Mouse (Mus musculus) midbrain, embryonic 14.5 days (tissue): Measurements from ENCODE around the gene Mgat3. TPM values are rescaled to one million over a fixed set of nuclear protein-coding genes. Genes with fewer than 3 reads are reported as not detected.
A peak's percentile ranks its signal among the peaks of the same experiment; 100 is the strongest.

Experiments used
- ATAC-seq: fragments of 200-750 bp; cut with Nextera tagmentation; 2 replicates; pipeline ENCODE4 v1.8.0; 2017; ENCODE audit warnings: moderate number of reproducible peaks, moderate library complexity; ENCODE audit not compliant: low FRiP score, low TSS enrichment
- DNase-seq: peaks from one replicate; pipeline ENCODE4 v3.0.0-alpha.2; 2015
- H3K27ac ChIP-seq: fragments of 300-500 bp; sonication (generic); replicated peaks from 2 replicates; pipeline ENCODE4 v1.5.1; 2014; ENCODE audit warnings: mild to moderate bottlenecking, low read depth, low read length, moderate library complexity
- H3K27me3 ChIP-seq: fragments of 300-500 bp; sonication (generic); 2 replicates; pipeline ENCODE4 v1.6.1; 2014; ENCODE audit warnings: low read length, control low read depth, mixed read lengths; ENCODE audit not compliant: control insufficient read depth, insufficient read depth
- H3K36me3 ChIP-seq: fragments of 300-500 bp; sonication (generic); 2 replicates; pipeline ENCODE4 v1.6.1; 2014; ENCODE audit warnings: low read length, control low read depth; ENCODE audit not compliant: control insufficient read depth, insufficient read depth
- H3K4me1 ChIP-seq: fragments of 300-500 bp; sonication (generic); 2 replicates; pipeline ENCODE4 v1.6.1; 2014; ENCODE audit warnings: mild to moderate bottlenecking, antibody characterized with exemption, low read length, control low read depth; ENCODE audit not compliant: control insufficient read depth, insufficient read depth
- H3K4me2 ChIP-seq: fragments of 300-500 bp; sonication (generic); 2 replicates; pipeline ENCODE4 v1.6.1; 2014; ENCODE audit warnings: mild to moderate bottlenecking, low read length, moderate library complexity
- H3K4me3 ChIP-seq: fragments of 300-500 bp; sonication (generic); replicated peaks from 2 replicates; pipeline ENCODE4 v1.5.1; 2014; ENCODE audit warnings: low read depth, low read length
- H3K9ac ChIP-seq: fragments of 300-500 bp; sonication (generic); replicated peaks from 2 replicates; pipeline ENCODE4 v1.6.1; 2014; ENCODE audit warnings: mild to moderate bottlenecking, low read length, moderate library complexity
- H3K9me3 ChIP-seq: fragments of 300-500 bp; sonication (generic); 2 replicates; pipeline ENCODE4 v1.6.1; 2016; ENCODE audit warnings: low read length, control low read depth, mixed read lengths; ENCODE audit not compliant: control insufficient read depth
- WGBS: fragments of 180-500 bp; shearing (Covaris S2); extraction: QIAGEN DNeasy Blood & Tissue Kit; methylation state at CpG from one replicate; pipeline ENCODE4 v1.1.7; 2014; 5-methylcytosine and 5-hydroxymethylcytosine counted together
- polyA plus RNA-seq: library from polyadenylated mRNA; unstranded; fragments of >200 nt; fragmentation: Nextera tagmentation; extraction: Ambion mirVana; gene quantifications from 2 replicates; pipeline ENCODE4 v1.2.1, GENCODE M21; 2014

The Mgat3 gene
- polyA plus RNA-seq, 1 experiment from 2014 or later, result 20.5 TPM

GRCm38 (mm10) chr15:80259406-80260045 lies 86.0 kb downstream of the Mgat3 start:
- DNase-seq (no peak), ATAC-seq (no peak)
- Histone ChIP-seq H3K4me3 (no peak overlapping the region), H3K4me1 (peaks cover 22% of the 10 kb centered on the region), H3K27ac (no peak overlapping the region), H3K9me3 (no peaks in the 10 kb centered on the region), H3K9ac (no peak overlapping the region), H3K27me3 (no peaks in the 10 kb centered on the region), H3K36me3 (peaks cover 49% of the 10 kb centered on the region), H3K4me2 (no peak overlapping the region)
- WGBS, result 79% methylated on average over 8 of the region's 8 CpGs

DNA sequence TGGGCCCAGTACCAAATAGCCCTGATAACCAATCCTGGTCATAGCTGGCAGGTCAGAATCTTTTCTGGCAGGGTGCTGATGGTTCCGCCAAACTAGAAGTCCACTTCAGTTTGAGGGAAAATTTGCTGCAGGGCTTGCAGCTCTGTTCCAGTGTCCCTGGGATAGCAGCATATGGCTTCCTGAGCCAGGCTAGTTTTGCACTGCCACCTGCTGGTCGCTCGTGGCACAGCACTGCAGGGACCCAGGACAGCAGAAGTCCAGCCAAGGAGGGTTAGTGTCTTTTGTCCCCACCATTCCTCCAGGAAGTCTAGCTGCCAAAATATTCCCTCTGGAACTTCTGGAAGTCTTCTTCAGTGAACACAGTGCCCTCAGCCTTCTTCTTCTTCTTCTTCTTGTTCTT lies 87.2 kb downstream of the Mgat3 start:
- Histone ChIP-seq H3K9me3 (no peaks in the 10 kb centered on the region), H3K36me3 (peaks cover 49% of the 10 kb centered on the region), H3K4me1 (peaks cover 22% of the 10 kb centered on the region), H3K4me2 (no peak overlapping the region), H3K27ac (no peak overlapping the region), H3K27me3 (no peaks in the 10 kb centered on the region), H3K4me3 (no peak overlapping the region), H3K9ac (no peak overlapping the region)
- ATAC-seq, result no peak
- peak; percentile 91 for DNase-seq
- WGBS, result 14% methylated on average over 3 of the region's 3 CpGs

DNA sequence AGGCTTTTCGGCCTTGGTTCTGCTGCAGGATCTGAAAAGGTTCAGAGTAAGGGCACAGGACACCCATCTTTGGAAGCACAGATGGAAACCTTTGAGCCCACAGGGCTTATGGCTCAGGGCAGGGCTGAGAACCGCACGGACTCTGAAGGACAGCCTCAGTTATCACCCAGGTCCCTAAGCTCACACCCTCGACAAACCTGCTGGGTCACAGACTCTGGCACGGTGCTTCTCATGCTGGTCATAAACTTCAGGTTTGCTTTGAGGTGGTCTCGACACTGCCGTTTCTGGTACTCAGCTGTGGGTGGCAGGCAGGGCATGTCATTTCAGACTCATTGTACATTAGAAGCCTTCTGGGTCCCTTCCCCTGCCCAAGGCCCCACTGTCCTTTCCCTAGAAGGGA lies 87.6 kb downstream of the Mgat3 start:
- H3K36me3 ChIP-seq, result peaks cover 49% of the 10 kb centered on the region

DNA sequence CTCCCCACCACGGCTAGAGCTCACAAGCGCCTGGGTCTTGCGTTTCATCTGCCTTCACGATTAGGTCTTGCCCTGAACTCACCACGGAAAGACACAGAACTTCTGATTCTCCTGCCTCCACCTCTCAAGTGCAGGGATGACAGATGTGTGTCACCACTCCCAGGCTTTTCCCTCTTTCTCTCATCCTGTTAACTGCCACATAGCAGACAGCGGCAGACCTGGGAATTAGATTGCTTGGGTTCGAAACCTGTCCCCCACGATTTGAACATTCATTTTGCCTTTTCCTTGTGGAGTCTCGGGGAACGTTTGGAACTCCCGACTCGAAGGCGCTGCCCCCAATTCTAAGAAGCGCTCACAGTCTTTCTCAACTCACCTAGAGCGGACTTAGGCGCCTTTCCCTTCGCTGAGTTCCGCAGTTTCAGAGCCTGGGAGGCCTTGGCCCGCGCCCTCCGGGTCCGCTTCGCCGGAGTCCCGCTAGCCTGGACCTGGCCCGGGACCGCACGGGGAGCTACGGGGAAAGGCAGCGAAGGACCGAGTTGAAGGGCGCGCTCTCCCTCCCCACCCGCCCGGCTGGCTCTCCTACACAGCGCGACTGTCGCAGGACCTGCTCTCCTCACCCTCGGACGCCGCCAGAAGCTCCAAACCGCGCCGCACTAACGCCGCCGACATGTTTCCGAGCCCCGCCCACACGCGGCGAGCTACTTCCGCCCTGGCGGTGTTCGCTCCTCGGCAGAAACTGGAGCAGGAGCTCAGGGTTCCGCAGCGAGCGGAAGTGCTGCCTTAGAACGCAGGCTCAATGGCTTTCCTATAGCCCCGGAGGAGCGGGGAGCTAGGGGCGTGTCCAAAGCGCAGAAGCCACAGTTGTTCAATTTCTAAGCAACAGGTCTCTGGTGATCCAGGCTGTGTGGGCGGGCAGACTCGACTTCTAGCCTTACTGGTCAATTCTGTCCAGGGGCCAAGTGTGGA lies 90.4 kb downstream of the Mgat3 start, which contains the start of gene Rps19bp1:
Gene Rps19bp1 (minus strand): TSS at position 706 of the 966 bp plus-strand sequence.
- peak; percentile 96 for DNase-seq
- Histone ChIP-seq H3K4me3 (peak within 1 kb of the TSS; percentile 87), H3K4me1 (peaks cover 10% of the 10 kb centered on the region), H3K27me3 (no peaks in the 10 kb centered on the region), H3K9ac (peak within 1 kb of the TSS; percentile 76), H3K4me2 (peak within 1 kb of the TSS; percentile 76), H3K27ac (peak within 1 kb of the TSS; percentile 68), H3K36me3 (peaks cover 22% of the 10 kb centered on the region), H3K9me3 (no peaks in the 10 kb centered on the region)
- 2% methylated on average over 66 of the region's 66 CpGs for WGBS
- ATAC-seq, result peak; percentile 92

More for the DNA sequence above, 87.6 kb downstream of the Mgat3 start:
- Histone ChIP-seq H3K4me3 (no peak overlapping the region), H3K9me3 (no peaks in the 10 kb centered on the region), H3K4me1 (peaks cover 22% of the 10 kb centered on the region), H3K9ac (no peak overlapping the region), H3K27me3 (no peaks in the 10 kb centered on the region), H3K4me2 (no peak overlapping the region), H3K27ac (no peak overlapping the region)
- ATAC-seq, result no peak
- WGBS, result 81% methylated on average over 7 of the region's 7 CpGs
- no peak for DNase-seq

Other genes with a start within 250 kb of the Mgat3 start
- 4.4 TPM in 2 replicates for gene Cbx7, start 202.6 kb upstream of the Mgat3 start, polyA plus RNA-seq
- gene Pdgfb, start 158.7 kb upstream of the Mgat3 start, polyA plus RNA-seq, result 4.7 and 5.1 TPM in 2 replicates
- gene Syngr1, start 82.4 kb upstream of the Mgat3 start, polyA plus RNA-seq, result 26.3 and 39.4 TPM in 2 replicates
- 681 and 724 TPM in 2 replicates for gene Rpl3, start 81.9 kb upstream of the Mgat3 start, polyA plus RNA-seq
- gene Tab1, start 40.6 kb upstream of the Mgat3 start, polyA plus RNA-seq, result 37.9 and 42.5 TPM in 2 replicates
- 28.1 and 41.7 TPM in 2 replicates for gene Mief1, start 60.3 kb downstream of the Mgat3 start, polyA plus RNA-seq
- gene AC140267.1, start 62.1 kb downstream of the Mgat3 start, polyA plus RNA-seq, result 2.1 TPM in 1 of 2 replicates, not detected in the other
- 114 and 122 TPM in 2 replicates for gene Atf4, start 81.5 kb downstream of the Mgat3 start, polyA plus RNA-seq
- gene Rps19bp1, start 90.6 kb downstream of the Mgat3 start, polyA plus RNA-seq, result 73.9 and 100 TPM in 2 replicates
- 0.75 and 1.5 TPM in 2 replicates for gene Cacna1i, start 113.5 kb downstream of the Mgat3 start, polyA plus RNA-seq